Mouse (Mus musculus) MEL (cell line): ENCODE data around the gene Ankrd44.

ENCODE experiments used
- CHD2 ChIP-seq: IDR thresholded peaks from 2 replicates; pipeline ENCODE4 v1.6.1; 2011; ENCODE audit warnings: low read length, improper control_type of control experiment
- CTCF ChIP-seq, 3 experiments: IDR thresholded peaks in 2 of 3; conservative IDR thresholded peaks in 1 of 3; 2 replicates each; pipeline ENCODE4 v1.5.1; 2011 to 2012; ENCODE audit warnings: low read length in 3 of 3, low read depth in 2 of 3, mild to moderate bottlenecking in 2 of 3, improper control_type of control experiment in 1 of 3, inconsistent platforms in 1 of 3, mixed read lengths in 1 of 3, moderate library complexity in 1 of 3; ENCODE audit not compliant: control insufficient read depth in 1 of 3, insufficient read depth in 1 of 3, poor library complexity in 1 of 3, severe bottlenecking in 1 of 3
- EP300 ChIP-seq, 2 experiments: IDR thresholded peaks; 2 replicates each; pipeline ENCODE4 v1.6.1; 2011; ENCODE audit warnings: improper control_type of control experiment in 2 of 2, low read length in 2 of 2, low read depth in 1 of 2, mild to moderate bottlenecking in 1 of 2
- HCFC1 ChIP-seq: IDR thresholded peaks from 2 replicates; pipeline ENCODE4 v1.6.1; 2012; ENCODE audit warnings: low read depth, mild to moderate bottlenecking, inconsistent platforms, low read length, improper control_type of control experiment, moderate library complexity
- MAFK ChIP-seq: IDR thresholded peaks from 2 replicates; pipeline ENCODE4 v1.6.1; 2011; ENCODE audit warnings: low read depth, mild to moderate bottlenecking, low read length, improper control_type of control experiment, borderline replicate concordance
- MAZ ChIP-seq: IDR thresholded peaks from 2 replicates; pipeline ENCODE4 v1.6.1; 2012; ENCODE audit warnings: low read depth, mild to moderate bottlenecking, inconsistent platforms, low read length, improper control_type of control experiment
- MYC ChIP-seq: IDR thresholded peaks from 2 replicates; pipeline ENCODE4 v1.6.1; 2011; ENCODE audit warnings: low read depth, mild to moderate bottlenecking, low read length, improper control_type of control experiment, moderate library complexity
- NELFE ChIP-seq: IDR thresholded peaks from 2 replicates; pipeline ENCODE4 v1.6.1; 2011; ENCODE audit warnings: low read depth, low read length, improper control_type of control experiment
- POLR2A ChIP-seq, 2 experiments: IDR thresholded peaks; 2 replicates each; pipeline ENCODE4 v1.6.1; 2011 to 2012; ENCODE audit warnings: low read length in 2 of 2, mild to moderate bottlenecking in 2 of 2, control low read depth in 1 of 2, improper control_type of control experiment in 1 of 2, low read depth in 1 of 2, moderate library complexity in 1 of 2; ENCODE audit not compliant: control insufficient read depth in 1 of 2, insufficient read depth in 1 of 2, poor library complexity in 1 of 2
- POLR2AphosphoS5 ChIP-seq: IDR thresholded peaks from 2 replicates; pipeline ENCODE4 v1.6.1; 2012; ENCODE audit warnings: low read depth, borderline replicate concordance, mild to moderate bottlenecking, inconsistent platforms, low read length, moderate library complexity, mixed read lengths
- TAL1 ChIP-seq: IDR thresholded peaks from 2 replicates; pipeline ENCODE4 v1.6.1; 2012; ENCODE audit warnings: mild to moderate bottlenecking, inconsistent platforms, low read length, moderate library complexity, mixed read lengths
- USF1 ChIP-seq: IDR thresholded peaks from 2 replicates; pipeline ENCODE4 v1.6.1; 2014; ENCODE audit warnings: low read depth, mild to moderate bottlenecking, inconsistent platforms, low read length, improper control_type of control experiment, moderate library complexity

GRCm38 (mm10) chr1:54806116-54806850 is 119.9 kb downstream of the Ankrd44 start:
- TF ChIP-seq CTCF (IDR thresholded peaks at IDR 0.05 in 2 of 3, conservative IDR thresholded peaks at IDR 0.05 in 1 of 3; ENCODE audit: control insufficient read depth in 1 of 3, insufficient read depth in 1 of 3, low read depth in 2 of 3, low read length in 3 of 3, poor library complexity in 1 of 3, severe bottlenecking in 1 of 3) (no peak), EP300 (IDR thresholded peaks at IDR 0.05; ENCODE audit: low read depth in 1 of 2, low read length in 2 of 2) (no peak), POLR2A (IDR thresholded peaks at IDR 0.05; ENCODE audit: control insufficient read depth in 1 of 2, insufficient read depth in 1 of 2, low read depth in 1 of 2, low read length in 2 of 2, poor library complexity in 1 of 2) (no peak), POLR2AphosphoS5 (no peak), MAZ (no peak), USF1 (no peak), TAL1 (no peak), MAFK (no peak), MYC (no peak), HCFC1 (no peak), CHD2 (no peak), NELFE (no peak)
